Mouse (Mus musculus): Measurements from ENCODE around the gene Psd. TPM values are rescaled to one million over a fixed set of nuclear protein-coding genes. Genes with fewer than 3 reads are reported as not detected.
A peak's percentile ranks its signal among the peaks of the same experiment; 100 is the strongest.

Psd gene
- total RNA-seq, 1 experiment from 2014 or later, result 0.76 TPM

GRCm38 (mm10) chr19:46310312-46310865 lies 16.6 kb downstream of the Psd start:
- no peak for ATAC-seq (replicated peaks; ENCODE audit: insufficient number of reproducible peaks, low FRiP score, low TSS enrichment, poor library complexity, severe bottlenecking)

- no peak for ATAC-seq (replicated peaks; ENCODE audit: insufficient number of reproducible peaks, low FRiP score, low TSS enrichment, poor library complexity, severe bottlenecking)
Measured at GRCm38 (mm10) chr19:46309651-46310305, 17.2 kb downstream of the Psd start.

GRCm38 (mm10) chr19:46308706-46309435 lies 18.1 kb downstream of the Psd start:
- 0 out of 2 replicates have a peak, but pooled peaks have one; percentile 25 for ATAC-seq (replicated peaks; ENCODE audit: insufficient number of reproducible peaks, low FRiP score, low TSS enrichment, poor library complexity, severe bottlenecking)

GRCm38 (mm10) chr19:46308303-46308702 lies 18.7 kb downstream of the Psd start:
- ATAC-seq (replicated peaks; ENCODE audit: insufficient number of reproducible peaks, low FRiP score, low TSS enrichment, poor library complexity, severe bottlenecking), result no peak

- ATAC-seq (replicated peaks; ENCODE audit: insufficient number of reproducible peaks, low FRiP score, low TSS enrichment, poor library complexity, severe bottlenecking), result no peak
Measured at GRCm38 (mm10) chr19:46307781-46308180, 19.2 kb downstream of the Psd start.

- no peak for ATAC-seq (replicated peaks; ENCODE audit: insufficient number of reproducible peaks, low FRiP score, low TSS enrichment, poor library complexity, severe bottlenecking)
Measured at GRCm38 (mm10) chr19:46306751-46307289, 20.1 kb downstream of the Psd start.

GRCm38 (mm10) chr19:46306268-46306610 lies 20.7 kb downstream of the Psd start:
- ATAC-seq (replicated peaks; ENCODE audit: insufficient number of reproducible peaks, low FRiP score, low TSS enrichment, poor library complexity, severe bottlenecking), result no peak

GRCm38 (mm10) chr19:46305432-46306267 lies 21.3 kb downstream of the Psd start:
- peak; percentile 21 for ATAC-seq (replicated peaks; ENCODE audit: insufficient number of reproducible peaks, low FRiP score, low TSS enrichment, poor library complexity, severe bottlenecking)

- 0 out of 2 replicates have a peak, but pooled peaks have one; percentile 3 for ATAC-seq (replicated peaks; ENCODE audit: insufficient number of reproducible peaks, low FRiP score, low TSS enrichment, poor library complexity, severe bottlenecking)
Measured at GRCm38 (mm10) chr19:46304908-46305333, 22.0 kb downstream of the Psd start.

- peak; percentile 57 for ATAC-seq (replicated peaks; ENCODE audit: insufficient number of reproducible peaks, low FRiP score, low TSS enrichment, poor library complexity, severe bottlenecking)
Measured at GRCm38 (mm10) chr19:46304216-46304841, 22.6 kb downstream of the Psd start, which contains the start of gene Nfkb2. Nfkb2 (plus strand) TSS chr19:46304320.

GRCm38 (mm10) chr19:46303251-46304215 lies 23.4 kb downstream of the Psd start:
- ATAC-seq (replicated peaks; ENCODE audit: insufficient number of reproducible peaks, low FRiP score, low TSS enrichment, poor library complexity, severe bottlenecking), result no peak

- no peak for ATAC-seq (replicated peaks; ENCODE audit: insufficient number of reproducible peaks, low FRiP score, low TSS enrichment, poor library complexity, severe bottlenecking)
Measured at GRCm38 (mm10) chr19:46302551-46302950, 24.4 kb downstream of the Psd start.

- no peak for ATAC-seq (replicated peaks; ENCODE audit: insufficient number of reproducible peaks, low FRiP score, low TSS enrichment, poor library complexity, severe bottlenecking)
Measured at GRCm38 (mm10) chr19:46300294-46301045, 26.5 kb downstream of the Psd start.

- no peak for ATAC-seq (replicated peaks; ENCODE audit: insufficient number of reproducible peaks, low FRiP score, low TSS enrichment, poor library complexity, severe bottlenecking)
Measured at GRCm38 (mm10) chr19:46296938-46297337, 30.0 kb downstream of the Psd start.

- no peak for ATAC-seq (replicated peaks; ENCODE audit: insufficient number of reproducible peaks, low FRiP score, low TSS enrichment, poor library complexity, severe bottlenecking)
Measured at GRCm38 (mm10) chr19:46290535-46291105, 36.3 kb downstream of the Psd start.

GRCm38 (mm10) chr19:46287566-46287965 lies 39.4 kb downstream of the Psd start:
- ATAC-seq (replicated peaks; ENCODE audit: insufficient number of reproducible peaks, low FRiP score, low TSS enrichment, poor library complexity, severe bottlenecking), result no peak
